Mouse (Mus musculus): ENCODE data around the gene Pmm2. TPM values are rescaled to one million over a fixed set of nuclear protein-coding genes. Genes with fewer than 3 reads are reported as not detected.

The Pmm2 gene
- polyA plus RNA-seq, 1 experiment from 2014 or later: 42.4 TPM

DNA sequence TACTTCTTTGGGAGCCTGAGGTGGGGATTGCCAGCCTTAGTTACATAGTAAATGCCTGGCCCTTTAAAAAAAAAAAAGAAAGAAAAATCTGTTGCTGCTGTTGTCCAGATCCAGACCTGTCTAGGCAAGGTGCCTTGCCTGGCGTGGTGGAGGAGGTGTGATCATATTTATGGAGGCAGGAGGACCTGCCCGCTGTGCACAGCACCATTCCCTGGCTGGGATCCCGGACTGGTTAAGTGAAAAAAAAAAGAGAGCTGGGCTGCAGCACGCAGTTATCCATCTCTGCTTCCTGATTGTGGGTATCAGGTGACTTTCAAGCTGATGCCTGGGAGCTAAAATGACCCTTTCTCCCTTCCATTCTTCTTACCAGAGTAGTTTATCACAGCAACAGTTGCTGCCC, 47.6 kb downstream of the Pmm2 start:
- Histone ChIP-seq H3K27me3 (replicated peaks) (no peaks in the 10 kb centered on the region), H3K27ac (peak overlapping the region; percentile 97; the same call in 1 of the 2 replicates), H3K4me3 (no peak overlapping the region), H3K4me2 (no peak overlapping the region; the same call in 1 of the 2 replicates), H3K9me3 (replicated peaks) (no peaks in the 10 kb centered on the region), H3K4me1 (peaks cover 71% of the 10 kb centered on the region), H3K9ac (peak overlapping the region; percentile 76), H3K36me3 (peaks cover 62% of the 10 kb centered on the region)
- ATAC-seq: no peak
- 71% methylated on average over 4 of the region's 4 CpGs for WGBS (ENCODE audit: insufficient replicate concordance)

DNA sequence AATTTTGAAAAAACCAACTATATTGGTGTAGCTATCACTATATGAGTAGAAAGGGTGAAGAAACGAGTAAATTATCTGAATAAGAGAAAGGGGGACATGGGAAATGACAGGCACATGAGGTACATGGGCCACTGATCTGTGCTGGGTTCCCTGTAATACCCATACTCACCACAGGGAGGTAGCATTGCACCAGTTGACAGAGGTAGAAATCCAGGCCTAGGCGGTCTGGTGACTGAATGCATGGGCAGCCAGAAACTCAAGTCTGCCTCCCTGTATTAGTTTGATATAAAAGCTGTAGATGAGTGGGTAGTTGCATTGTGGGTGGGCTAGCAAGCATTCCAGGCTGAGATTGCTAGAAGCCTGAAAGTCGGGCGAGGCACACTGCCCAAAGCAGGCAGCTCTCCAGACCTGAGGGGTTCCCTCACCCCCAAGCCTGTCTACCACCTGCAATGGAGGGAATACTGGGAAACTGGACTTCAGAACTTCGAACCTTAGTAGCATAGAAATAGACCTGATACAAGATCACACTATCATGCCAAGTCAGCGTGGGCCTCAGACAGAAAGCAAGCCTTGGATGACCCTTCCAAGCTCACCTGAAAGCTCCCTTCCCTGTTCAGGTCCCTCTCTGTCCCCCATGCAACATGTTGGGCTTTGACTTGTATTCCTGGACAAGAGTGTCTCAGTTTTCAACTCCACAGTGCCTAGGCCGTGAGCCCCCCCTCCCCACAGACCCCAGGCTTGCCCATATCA, 48.8 kb downstream of the Pmm2 start:
- H3K9me3 ChIP-seq (replicated peaks): no peaks in the 10 kb centered on the region
- H3K4me1 ChIP-seq: peaks cover 65% of the 10 kb centered on the region
- peak overlapping the region; percentile 97 for H3K27ac ChIP-seq
- 29% methylated on average over 7 of the region's 7 CpGs for WGBS (ENCODE audit: insufficient replicate concordance)
- no peaks in the 10 kb centered on the region for H3K27me3 ChIP-seq (replicated peaks)
- peak overlapping the region; percentile 46 for H3K4me3 ChIP-seq
- peak; percentile 43 for ATAC-seq
- peaks cover 74% of the 10 kb centered on the region for H3K36me3 ChIP-seq
- peak overlapping the region; percentile 76 for H3K9ac ChIP-seq
- H3K4me2 ChIP-seq: peak overlapping the region; percentile 81

DNA sequence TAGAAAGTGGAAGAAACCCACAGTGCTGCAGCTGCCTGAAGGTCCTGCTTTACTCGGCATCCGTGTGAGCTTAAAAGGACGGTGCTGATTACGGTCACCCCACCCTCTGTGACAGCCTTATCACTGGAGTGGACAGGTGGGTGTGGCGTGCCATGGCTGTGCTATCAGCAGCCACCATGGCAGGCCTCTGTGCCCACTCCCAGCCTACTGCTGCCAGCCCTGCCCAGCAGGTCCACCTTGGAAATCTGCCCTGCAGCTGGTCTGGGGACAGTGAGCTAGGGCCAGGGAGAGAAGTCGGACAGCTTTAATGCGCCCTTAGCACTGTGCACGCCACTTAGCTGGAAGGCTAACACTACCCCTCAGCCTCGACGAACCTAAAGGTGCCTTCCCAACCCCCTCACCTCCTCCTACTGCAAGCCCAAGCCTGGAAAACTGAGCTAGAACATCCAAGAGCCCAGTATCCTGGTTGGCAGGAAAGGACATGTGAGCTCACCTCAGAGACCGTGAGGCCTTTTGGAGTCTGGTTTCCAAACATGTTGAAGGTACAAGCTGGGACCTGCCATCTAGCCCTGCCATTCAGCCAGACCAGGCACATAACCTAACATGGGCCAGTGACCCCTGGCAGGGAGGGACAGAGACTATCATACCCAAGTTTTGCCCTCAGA, 49.5 kb downstream of the Pmm2 start:
- peak overlapping the region; percentile 76 for H3K9ac ChIP-seq
- no peaks in the 10 kb centered on the region for H3K9me3 ChIP-seq (replicated peaks)
- peak overlapping the region; percentile 97 for H3K27ac ChIP-seq
- peak; percentile 98 for ATAC-seq
- no peaks in the 10 kb centered on the region for H3K27me3 ChIP-seq (replicated peaks)
- peak overlapping the region; percentile 46 for H3K4me3 ChIP-seq
- WGBS (ENCODE audit: insufficient replicate concordance): 27% methylated on average over 11 of the region's 11 CpGs
- peak overlapping the region; percentile 81 for H3K4me2 ChIP-seq
- H3K4me1 ChIP-seq: peaks cover 71% of the 10 kb centered on the region
- peaks cover 81% of the 10 kb centered on the region for H3K36me3 ChIP-seq

DNA sequence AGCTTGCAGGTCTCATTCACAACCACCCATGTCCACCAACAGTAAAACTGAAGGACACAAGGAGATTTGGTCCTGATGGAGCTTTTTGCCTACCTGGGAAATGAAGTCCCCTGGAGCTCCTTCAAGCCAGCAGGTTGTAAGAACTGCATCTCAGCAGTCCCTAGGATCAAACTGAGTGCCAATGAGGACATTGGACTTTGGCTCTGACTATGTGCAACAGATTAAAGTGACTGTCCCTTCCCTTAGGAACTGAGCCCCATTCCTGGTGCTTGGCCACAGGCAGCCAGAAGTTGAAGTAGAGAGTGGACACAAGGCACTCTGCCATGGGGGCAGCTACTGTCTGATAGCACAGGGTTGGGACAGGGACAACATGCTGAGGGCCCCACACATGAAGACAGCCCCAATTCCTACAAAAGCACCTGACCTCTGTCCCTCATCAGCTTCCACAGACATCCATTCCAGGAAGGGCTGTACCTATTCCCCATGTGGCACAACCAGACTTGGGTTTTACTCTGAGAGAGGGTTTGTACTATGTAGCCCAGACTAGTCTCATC, 50.2 kb downstream of the Pmm2 start:
- Histone ChIP-seq H3K9me3 (replicated peaks) (no peaks in the 10 kb centered on the region), H3K4me1 (peaks cover 74% of the 10 kb centered on the region), H3K27me3 (replicated peaks) (no peaks in the 10 kb centered on the region), H3K27ac (peak overlapping the region; percentile 97), H3K9ac (peak overlapping the region; percentile 76), H3K4me3 (peak overlapping the region; percentile 46; the same call in 1 of the 2 replicates), H3K36me3 (peaks cover 87% of the 10 kb centered on the region), H3K4me2 (peak overlapping the region; percentile 81)
- no peak for ATAC-seq

DNA sequence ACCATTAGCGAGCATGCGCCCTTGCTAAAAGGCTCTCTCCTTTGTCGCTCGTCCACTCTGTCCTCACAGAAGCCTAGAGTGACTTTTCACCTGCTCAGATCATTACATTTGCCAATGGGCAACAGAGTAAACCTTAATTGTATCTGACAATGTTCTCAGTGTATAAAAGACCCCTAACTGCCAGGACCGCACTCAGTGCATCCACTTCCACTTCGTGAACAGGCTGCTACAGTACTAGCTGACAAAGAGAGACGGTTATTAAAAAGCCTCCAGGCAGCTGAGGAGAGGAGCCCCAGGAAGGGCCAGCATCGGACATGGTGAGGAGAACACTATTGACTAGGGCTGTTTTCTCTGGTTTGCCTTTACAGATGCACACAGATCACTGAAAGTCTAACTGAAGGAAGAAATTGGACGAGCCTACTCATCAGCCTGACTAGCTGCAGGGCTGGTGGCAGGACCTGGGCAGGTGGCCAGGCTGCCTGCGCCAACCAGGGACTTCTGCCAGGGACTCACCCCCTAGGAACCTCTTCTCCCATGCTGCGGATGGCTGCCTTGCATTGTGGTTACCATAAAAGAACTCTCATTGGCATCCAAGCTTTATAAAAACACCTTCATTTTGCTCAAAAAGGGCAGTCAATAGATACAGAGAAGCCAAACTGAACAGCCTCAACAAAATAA, 52.6 kb downstream of the Pmm2 start:
- 94% methylated on average over 11 of the region's 11 CpGs for WGBS (ENCODE audit: insufficient replicate concordance)
- ATAC-seq: no peak

DNA sequence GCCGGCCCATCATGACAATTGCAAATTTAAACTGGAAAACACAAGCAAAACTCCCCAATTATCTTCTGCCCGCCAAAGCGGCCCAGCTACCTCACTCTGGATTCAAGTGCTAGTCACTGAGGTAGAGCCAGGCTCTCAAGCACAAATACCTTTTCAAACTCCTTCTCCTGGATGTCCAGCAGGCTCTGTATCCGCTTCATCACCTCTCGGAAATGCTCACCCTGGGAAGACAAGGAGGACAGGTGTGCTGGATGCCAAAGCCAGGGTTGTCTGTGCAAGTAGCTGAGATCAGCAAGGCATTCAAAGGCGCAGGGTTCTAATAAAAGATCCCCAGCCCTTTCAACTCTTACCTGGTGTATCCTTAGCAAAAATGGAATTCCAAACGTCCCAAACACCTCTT, 53.7 kb downstream of the Pmm2 start:
- Histone ChIP-seq H3K27me3 (replicated peaks) (no peaks in the 10 kb centered on the region), H3K4me2 (no peak overlapping the region), H3K36me3 (peaks cover 96% of the 10 kb centered on the region), H3K4me1 (peaks cover 52% of the 10 kb centered on the region), H3K9me3 (replicated peaks) (no peaks in the 10 kb centered on the region), H3K9ac (no peak overlapping the region), H3K27ac (peak overlapping the region; percentile 97), H3K4me3 (no peak overlapping the region)
- no peak for ATAC-seq
- 88% methylated on average over 7 of the region's 7 CpGs for WGBS (ENCODE audit: insufficient replicate concordance)

More for the DNA sequence above, 52.6 kb downstream of the Pmm2 start:
- H3K9me3 ChIP-seq (replicated peaks): no peaks in the 10 kb centered on the region
- H3K4me2 ChIP-seq: no peak overlapping the region
- no peaks in the 10 kb centered on the region for H3K27me3 ChIP-seq (replicated peaks)
- peaks cover 91% of the 10 kb centered on the region for H3K36me3 ChIP-seq
- no peak overlapping the region for H3K4me3 ChIP-seq
- H3K27ac ChIP-seq: peak overlapping the region; percentile 97
- H3K9ac ChIP-seq: no peak overlapping the region
- peaks cover 63% of the 10 kb centered on the region for H3K4me1 ChIP-seq

DNA sequence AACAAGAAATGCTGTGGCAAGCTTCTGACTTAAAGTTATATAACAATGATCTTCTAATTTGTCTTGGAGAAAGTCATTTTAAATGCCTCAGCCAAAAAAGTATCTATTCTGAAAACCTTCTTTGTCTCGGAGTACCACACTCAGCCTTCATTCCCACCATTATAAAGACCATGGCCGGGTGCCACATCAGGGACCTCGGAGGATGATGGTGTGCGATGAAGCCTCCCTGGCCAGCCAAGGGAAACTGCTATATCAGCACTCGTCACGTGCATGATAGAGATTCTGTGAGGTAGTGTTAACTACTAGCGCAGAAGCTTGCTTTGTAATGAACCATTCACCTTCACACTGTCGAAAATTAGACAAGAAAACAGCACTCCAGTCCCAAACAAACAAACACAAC, 62.1 kb downstream of the Pmm2 start:
- no peak for ATAC-seq
- no peak overlapping the region for H3K27ac ChIP-seq
- 90% methylated on average over 8 of the region's 8 CpGs for WGBS (ENCODE audit: insufficient replicate concordance)
- H3K9me3 ChIP-seq (replicated peaks): no peaks in the 10 kb centered on the region
- H3K36me3 ChIP-seq: peaks cover 100% of the 10 kb centered on the region
- no peak overlapping the region for H3K9ac ChIP-seq
- H3K4me3 ChIP-seq: no peak overlapping the region
- H3K4me2 ChIP-seq: no peak overlapping the region
- H3K4me1 ChIP-seq: no peaks in the 10 kb centered on the region
- no peaks in the 10 kb centered on the region for H3K27me3 ChIP-seq (replicated peaks)

DNA sequence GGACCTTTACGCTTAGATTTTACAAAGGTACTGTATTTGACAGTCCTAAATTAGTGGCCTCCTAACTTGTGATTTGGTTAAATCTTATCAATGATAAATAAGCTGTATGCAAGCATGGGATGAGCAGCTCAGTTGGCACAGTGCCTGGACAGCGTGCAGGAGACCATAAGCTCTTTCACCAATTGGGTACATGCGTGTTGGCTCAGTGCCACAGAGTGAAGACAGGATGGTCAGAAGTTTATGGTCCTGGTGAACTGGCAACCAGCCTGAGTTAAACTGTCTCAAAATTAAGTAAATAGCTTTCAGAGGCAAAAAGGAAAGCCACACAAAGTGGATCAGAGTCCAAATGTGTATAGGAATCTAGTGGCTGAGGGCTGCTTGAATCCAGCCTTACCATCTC, 63.1 kb downstream of the Pmm2 start:
- H3K27me3 ChIP-seq (replicated peaks): no peaks in the 10 kb centered on the region
- no peak overlapping the region for H3K27ac ChIP-seq
- H3K9me3 ChIP-seq (replicated peaks): no peaks in the 10 kb centered on the region
- no peak for ATAC-seq
- H3K4me2 ChIP-seq: no peak overlapping the region
- no peak overlapping the region for H3K9ac ChIP-seq
- H3K4me1 ChIP-seq: no peaks in the 10 kb centered on the region
- peaks cover 100% of the 10 kb centered on the region for H3K36me3 ChIP-seq
- no peak overlapping the region for H3K4me3 ChIP-seq
- WGBS (ENCODE audit: insufficient replicate concordance): 93% methylated on average over 3 of the region's 3 CpGs

DNA sequence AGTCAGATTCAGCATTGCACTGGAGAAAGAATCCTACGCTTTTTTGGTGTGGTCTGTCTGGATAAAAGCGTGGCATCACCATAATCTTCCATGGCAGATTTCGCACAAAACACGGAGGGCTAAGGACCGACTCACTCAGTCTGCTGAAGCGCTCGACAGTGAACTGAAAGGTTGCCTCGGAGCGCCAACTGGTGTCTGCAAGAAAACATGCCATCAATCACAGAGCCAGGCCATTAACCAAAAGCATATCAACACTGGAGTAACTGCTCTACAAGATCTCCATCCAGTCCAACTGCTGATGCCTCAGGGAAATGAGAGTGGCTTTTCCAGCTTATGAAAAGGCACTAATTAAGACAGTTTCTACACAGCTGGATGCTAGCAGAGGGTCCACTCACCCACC, 74.5 kb downstream of the Pmm2 start:
- Histone ChIP-seq H3K27me3 (replicated peaks) (no peaks in the 10 kb centered on the region), H3K4me3 (no peak overlapping the region), H3K36me3 (peaks cover 100% of the 10 kb centered on the region), H3K27ac (0 out of 2 replicates have a peak overlapping the region, but pooled peaks have one; percentile 16), H3K9ac (no peak overlapping the region), H3K4me1 (peaks cover 41% of the 10 kb centered on the region), H3K4me2 (no peak overlapping the region), H3K9me3 (replicated peaks) (no peaks in the 10 kb centered on the region)
- 89% methylated on average over 9 of the region's 9 CpGs for WGBS (ENCODE audit: insufficient replicate concordance)
- no peak for ATAC-seq

Small RNA genes lying within 50 kb of the gene (microRNA-seq; reads per million reads assigned to microRNA genes)
- not detected for gene Gm22137

Other genes with a start within 250 kb of the Pmm2 start
- not detected in 2 replicates for gene Tmem114, start 212.5 kb upstream of the Pmm2 start, polyA plus RNA-seq (2016; fragmentation: Nextera tagmentation; extraction: Ambion mirVana)
- gene Mettl22, start 166.9 kb upstream of the Pmm2 start, polyA plus RNA-seq (2016; fragmentation: Nextera tagmentation; extraction: Ambion mirVana): 9.7 and 10.7 TPM in 2 replicates
- 19.6 and 20.1 TPM in 2 replicates for gene Abat, start 124.2 kb upstream of the Pmm2 start, polyA plus RNA-seq (2016; fragmentation: Nextera tagmentation; extraction: Ambion mirVana)
- 12.9 and 14.2 TPM in 2 replicates for gene Tmem186, start within 50 bp of the Pmm2 start, polyA plus RNA-seq (2016; fragmentation: Nextera tagmentation; extraction: Ambion mirVana)
- 55.7 and 56.5 TPM in 2 replicates for gene Carhsp1, start 34.5 kb downstream of the Pmm2 start, polyA plus RNA-seq (2016; fragmentation: Nextera tagmentation; extraction: Ambion mirVana)
- gene Gm5767, start 43.1 kb downstream of the Pmm2 start, polyA plus RNA-seq (2016; fragmentation: Nextera tagmentation; extraction: Ambion mirVana): not detected in 2 replicates
- 32.9 and 33.5 TPM in 2 replicates for gene Usp7, start 154.6 kb downstream of the Pmm2 start, polyA plus RNA-seq (2016; fragmentation: Nextera tagmentation; extraction: Ambion mirVana)
- gene 1810013L24Rik, start 192.4 kb downstream of the Pmm2 start, polyA plus RNA-seq (2016; fragmentation: Nextera tagmentation; extraction: Ambion mirVana): 23.2 and 23.9 TPM in 2 replicates